Mouse (Mus musculus) forebrain, postnatal 0 days (tissue): ENCODE measurements at regions not wholly inside any gene's neighbourhood (a gene's known extent, or its start where the extent isn't known, plus 50 kb on each side); places are given as distances from the start of the nearest gene placed in this dataset.

Experiments used
- ATAC-seq: fragments of 200-750 bp; cut with Nextera tagmentation; 2 replicates; pipeline ENCODE4 v1.8.0; 2017; ENCODE audit warnings: mild to moderate bottlenecking, moderate library complexity
- DNase-seq: peaks from one replicate; pipeline ENCODE4 v3.0.0-alpha.2; 2015
- H3K27ac ChIP-seq: fragments of 300-500 bp; sonication (generic); 2 replicates; pipeline ENCODE4 v1.5.1; 2014; ENCODE audit warnings: low read depth, mild to moderate bottlenecking, antibody characterized with exemption, low read length, moderate library complexity, mixed read lengths
- H3K27me3 ChIP-seq: fragments of 300-500 bp; sonication (generic); 2 replicates; pipeline ENCODE4 v1.6.1; 2014; ENCODE audit warnings: mild to moderate bottlenecking, low read length, mixed read lengths; ENCODE audit not compliant: insufficient read depth
- H3K36me3 ChIP-seq: fragments of 300-500 bp; sonication (generic); 2 replicates; pipeline ENCODE4 v1.6.1; 2014; ENCODE audit warnings: mild to moderate bottlenecking, moderate library complexity; ENCODE audit not compliant: insufficient read depth
- H3K4me1 ChIP-seq: fragments of 300-500 bp; sonication (generic); 2 replicates; pipeline ENCODE4 v1.6.1; 2014; ENCODE audit warnings: antibody characterized with exemption; ENCODE audit not compliant: insufficient read depth
- H3K4me2 ChIP-seq: fragments of 300-500 bp; sonication (generic); 2 replicates; pipeline ENCODE4 v1.6.1; 2014; ENCODE audit warnings: low read depth, mild to moderate bottlenecking, moderate library complexity
- H3K4me3 ChIP-seq: fragments of 300-500 bp; sonication (generic); 2 replicates; pipeline ENCODE4 v1.5.1; 2014; ENCODE audit warnings: low read depth, low read length, mixed read lengths
- H3K9ac ChIP-seq: fragments of 300-500 bp; sonication (generic); 2 replicates; pipeline ENCODE4 v1.6.1; 2014; ENCODE audit warnings: mild to moderate bottlenecking
- H3K9me3 ChIP-seq: fragments of 300-500 bp; sonication (generic); 2 replicates; pipeline ENCODE4 v1.6.1; 2016; ENCODE audit warnings: low read length
- CTCF ChIP-seq: sonication (generic); IDR thresholded peaks from 2 replicates; pipeline ENCODE4 v1.5.1; 2016; ENCODE audit warnings: antibody characterized with exemption, control low read depth, low read depth
- WGBS: fragments of 180-500 bp; shearing (Covaris S2); extraction: QIAGEN DNeasy Blood & Tissue Kit; methylation state at CpG from one replicate; pipeline ENCODE4 v1.1.7; 2014; 5-methylcytosine and 5-hydroxymethylcytosine counted together

DNA sequence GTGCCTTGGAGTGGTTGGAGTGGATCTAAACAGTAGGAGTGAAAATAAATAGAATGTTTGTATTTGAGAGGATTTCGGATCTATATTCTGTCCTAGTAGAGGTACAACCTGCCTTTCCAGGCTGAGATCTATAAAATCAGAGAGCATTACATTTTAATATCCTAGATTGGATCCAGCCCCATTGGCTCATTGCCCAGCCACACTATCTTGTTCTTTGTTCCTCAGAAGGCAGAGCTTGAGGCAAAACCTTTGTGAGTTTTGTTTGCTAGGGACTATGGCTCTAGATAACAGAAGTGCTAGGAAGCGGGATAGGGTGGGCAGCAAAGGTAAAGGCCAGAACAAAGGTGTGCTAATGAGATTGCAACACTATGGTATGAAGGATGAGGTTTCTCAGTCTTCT is 78.7 kb upstream of the Cntln start:
- WGBS = 84% methylated on average over 2 of the region's 2 CpGs
- Histone ChIP-seq H3K36me3 (no peaks in the 10 kb centered on the region), H3K4me1 (no peaks in the 10 kb centered on the region), H3K27ac (no peak overlapping the region), H3K4me2 (no peak overlapping the region), H3K9me3 (no peaks in the 10 kb centered on the region), H3K27me3 (no peaks in the 10 kb centered on the region), H3K4me3 (no peak overlapping the region), H3K9ac (no peak overlapping the region)
- DNase-seq = no peak
- TF ChIP-seq CTCF = no peak
- ATAC-seq = no peak

DNA sequence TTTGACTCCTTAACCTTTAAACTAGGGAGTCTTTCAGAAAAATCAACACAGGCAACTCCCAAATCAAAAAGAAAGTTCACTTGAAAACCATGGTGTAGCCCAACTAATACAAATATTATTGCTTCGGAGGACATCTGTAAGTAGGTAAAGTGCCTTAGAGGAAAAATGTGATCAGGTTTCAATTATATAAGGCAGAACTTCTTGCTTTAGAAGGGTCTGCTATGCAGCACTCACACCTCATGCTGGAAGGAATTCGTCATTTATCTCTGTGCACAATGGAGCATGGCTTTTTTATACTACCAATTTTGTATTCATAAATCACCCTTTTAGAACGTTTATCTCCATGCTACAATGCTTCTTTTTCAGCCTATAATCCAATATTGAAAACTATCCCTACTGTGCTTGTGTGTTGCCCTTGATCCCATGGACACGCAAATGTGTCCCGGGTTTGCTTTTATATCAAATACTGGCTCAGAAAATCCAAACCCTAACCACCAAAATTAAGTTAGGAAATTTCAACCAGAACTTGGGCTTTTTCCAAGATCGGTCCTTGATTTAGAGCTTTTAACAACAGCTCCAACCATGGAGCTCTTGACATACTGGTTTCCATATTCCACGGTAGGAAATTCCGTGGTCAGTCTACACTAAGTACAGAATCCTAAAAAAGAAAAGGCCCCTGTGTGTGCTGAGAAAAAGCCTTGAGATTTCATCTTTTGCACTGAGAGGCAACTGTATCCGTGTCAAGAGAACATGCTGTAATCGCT is 90.8 kb upstream of the Cntln start:
- Histone ChIP-seq H3K9ac (no peak overlapping the region), H3K27me3 (no peaks in the 10 kb centered on the region), H3K9me3 (no peaks in the 10 kb centered on the region), H3K4me1 (no peaks in the 10 kb centered on the region), H3K4me3 (no peak overlapping the region), H3K27ac (no peak overlapping the region), H3K36me3 (no peaks in the 10 kb centered on the region), H3K4me2 (no peak overlapping the region)
- 87% methylated on average over 10 of the region's 10 CpGs for WGBS
- TF ChIP-seq CTCF = no peak
- ATAC-seq (no peak), DNase-seq (no peak)

DNA sequence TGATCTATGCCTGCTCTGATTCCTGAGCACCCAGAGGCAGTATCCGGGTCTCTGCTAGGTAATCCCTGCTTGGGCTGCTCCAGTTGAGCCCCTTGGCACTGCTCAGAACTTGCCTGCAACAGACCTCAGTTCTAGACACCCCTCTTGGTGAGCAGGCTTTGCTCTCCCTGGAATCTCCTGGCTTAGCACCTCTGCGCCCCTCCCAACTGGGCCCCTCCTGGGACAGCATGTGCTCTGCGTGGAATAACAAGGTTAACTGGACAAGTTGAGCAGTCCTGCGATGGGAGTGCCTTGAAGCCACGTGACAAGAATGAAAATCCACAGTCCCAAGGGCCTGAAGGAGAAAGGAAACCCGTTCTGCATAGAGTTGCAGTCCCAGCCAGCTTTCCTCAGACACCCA is 97.5 kb upstream of the Cntln start:
- Histone ChIP-seq H3K27me3 (no peaks in the 10 kb centered on the region), H3K4me3 (no peak overlapping the region), H3K36me3 (no peaks in the 10 kb centered on the region), H3K9ac (no peak overlapping the region), H3K27ac (no peak overlapping the region), H3K4me1 (no peaks in the 10 kb centered on the region), H3K9me3 (no peaks in the 10 kb centered on the region), H3K4me2 (no peak overlapping the region)
- DNase-seq (no peak), ATAC-seq (no peak)
- no peak for TF ChIP-seq CTCF
- 66% methylated on average over 6 of the region's 6 CpGs for WGBS

DNA sequence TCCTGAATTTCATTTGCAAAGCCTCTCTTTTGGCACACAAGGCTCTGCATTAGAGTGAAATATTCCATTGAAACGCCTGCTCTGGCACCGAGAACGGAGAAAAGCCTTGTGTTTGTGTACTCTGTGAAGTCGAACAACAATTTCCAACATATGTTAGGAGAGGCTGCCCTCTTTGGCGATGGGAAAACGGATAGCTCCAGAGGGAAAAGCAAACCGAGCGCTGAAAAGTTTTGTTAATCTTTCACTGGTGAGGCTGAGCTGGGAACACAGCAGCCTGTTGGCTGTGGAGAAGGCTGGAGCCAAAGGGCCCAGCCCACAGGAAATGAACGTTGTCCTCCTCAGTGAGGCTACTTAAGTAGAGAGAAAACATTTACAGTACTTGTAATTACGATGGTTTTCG is 93.1 kb upstream of the Bnc2 start:
- Histone ChIP-seq H3K36me3 (no peaks in the 10 kb centered on the region), H3K9me3 (no peaks in the 10 kb centered on the region), H3K4me1 (no peaks in the 10 kb centered on the region), H3K27ac (no peak overlapping the region), H3K4me3 (no peak overlapping the region), H3K4me2 (peak overlapping the region; percentile 5; the same call in 1 of the 2 replicates), H3K9ac (no peak overlapping the region), H3K27me3 (no peaks in the 10 kb centered on the region)
- WGBS = 26% methylated on average over 11 of the region's 11 CpGs
- ATAC-seq (peak; percentile 66), DNase-seq (peak; percentile 59)
- no peak for TF ChIP-seq CTCF

DNA sequence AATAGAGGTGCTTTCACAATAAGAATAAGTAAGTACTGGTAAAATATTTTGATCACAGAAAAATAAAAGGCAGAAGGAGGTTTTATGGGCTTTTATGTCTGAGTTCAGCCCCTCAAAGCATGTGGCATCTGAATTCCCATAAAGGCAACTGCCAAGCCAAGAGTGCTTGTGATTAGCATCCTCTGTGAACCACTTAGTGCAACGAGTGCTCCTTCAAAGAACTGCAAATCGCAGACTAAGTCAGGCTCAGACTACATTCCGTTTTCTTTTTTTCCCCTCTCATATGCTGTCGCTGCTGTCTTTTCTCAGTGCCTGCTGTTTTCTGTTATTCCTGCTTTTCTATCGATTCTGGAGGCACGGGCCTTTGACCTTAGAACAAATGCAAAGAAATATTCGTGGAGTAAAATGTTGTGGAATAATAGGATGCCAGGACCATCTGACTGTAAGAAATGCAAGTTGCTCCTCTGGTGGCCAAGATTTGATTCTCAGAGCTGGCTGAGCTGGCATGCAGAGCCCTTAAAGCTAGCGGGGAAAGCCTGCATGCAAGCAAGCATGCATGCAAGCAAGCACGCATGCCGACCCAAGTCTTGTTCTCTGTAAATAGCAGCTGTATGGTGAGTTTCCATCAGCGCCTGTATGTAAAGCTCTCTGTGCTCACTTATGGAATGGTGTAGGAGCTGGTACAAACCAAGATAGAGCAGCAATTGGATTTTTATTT is 91.8 kb upstream of the Bnc2 start:
- WGBS = 26% methylated on average over 11 of the region's 11 CpGs
- peak; percentile 31 for DNase-seq

DNA sequence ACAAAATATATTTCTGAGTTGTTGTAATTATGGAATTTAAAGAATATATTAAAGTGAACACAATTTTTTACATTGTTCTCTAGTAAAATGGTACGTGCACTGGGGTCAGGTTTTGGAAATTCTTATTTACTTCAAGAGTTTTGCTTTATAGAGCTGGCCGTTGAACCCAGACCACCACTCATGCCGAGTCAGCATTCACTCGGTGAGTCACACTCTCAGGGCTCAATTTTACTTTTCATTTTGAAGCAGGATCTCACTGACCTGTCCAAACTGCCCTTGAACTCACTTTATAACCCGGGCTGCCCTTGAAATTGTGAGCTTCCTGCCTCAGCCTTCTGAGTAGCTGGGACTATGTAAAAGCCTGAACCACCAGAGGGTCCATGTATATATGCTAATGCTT is 82.1 kb upstream of the Bnc2 start:
- no peak for ATAC-seq
- no peaks in the 10 kb centered on the region for H3K4me1 ChIP-seq
- TF ChIP-seq CTCF = no peak
- H3K4me2 ChIP-seq = no peak overlapping the region
- no peak overlapping the region for H3K27ac ChIP-seq
- H3K9me3 ChIP-seq = no peaks in the 10 kb centered on the region
- no peak overlapping the region for H3K4me3 ChIP-seq
- WGBS = 94% methylated on average over 5 of the region's 5 CpGs
- no peaks in the 10 kb centered on the region for H3K36me3 ChIP-seq
- no peak overlapping the region for H3K9ac ChIP-seq
- DNase-seq = no peak
- no peaks in the 10 kb centered on the region for H3K27me3 ChIP-seq

More for the DNA sequence above, 91.8 kb upstream of the Bnc2 start:
- Histone ChIP-seq H3K9ac (no peak overlapping the region), H3K27ac (no peak overlapping the region), H3K9me3 (no peaks in the 10 kb centered on the region), H3K4me3 (no peak overlapping the region), H3K36me3 (no peaks in the 10 kb centered on the region), H3K27me3 (no peaks in the 10 kb centered on the region), H3K4me2 (no peak overlapping the region), H3K4me1 (no peaks in the 10 kb centered on the region)
- TF ChIP-seq CTCF = no peak
- ATAC-seq = peak; percentile 61

DNA sequence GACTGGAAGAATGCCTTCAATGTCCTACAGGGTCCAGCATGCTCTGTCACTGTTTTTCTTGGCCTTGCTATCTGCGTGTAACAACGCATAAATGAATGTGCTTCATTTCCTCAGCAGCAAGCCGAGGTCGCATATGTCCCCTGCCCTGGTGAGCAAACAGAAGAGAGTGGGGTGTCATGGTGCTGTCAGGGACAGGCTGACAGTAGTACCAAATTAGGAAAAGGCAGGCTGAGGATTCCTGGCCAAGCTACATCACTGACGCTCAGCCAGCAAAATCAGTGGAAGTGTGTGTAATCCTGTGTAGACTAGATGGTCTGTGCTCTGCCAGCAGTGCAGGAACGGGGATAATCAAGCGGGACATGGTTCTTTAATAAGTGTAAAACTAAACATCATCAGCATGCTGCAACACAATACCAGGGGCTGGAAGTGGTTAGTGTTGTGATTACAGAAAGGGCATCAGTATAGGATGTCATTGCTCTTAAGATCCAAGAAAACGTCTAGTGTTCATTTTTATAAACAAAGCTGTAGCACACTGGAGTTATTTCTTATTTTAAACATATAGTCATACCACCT is 77.6 kb upstream of the Bnc2 start:
- Histone ChIP-seq H3K4me2 (no peak overlapping the region), H3K4me3 (no peak overlapping the region), H3K27me3 (no peaks in the 10 kb centered on the region), H3K4me1 (no peaks in the 10 kb centered on the region), H3K36me3 (no peaks in the 10 kb centered on the region), H3K9ac (no peak overlapping the region), H3K27ac (no peak overlapping the region), H3K9me3 (no peaks in the 10 kb centered on the region)
- no peak for TF ChIP-seq CTCF
- WGBS = 51% methylated on average over 8 of the region's 8 CpGs
- peak; percentile 7 for DNase-seq
- peak; percentile 75 for ATAC-seq
